Mouse (Mus musculus): ENCODE data around the gene Tgfb2. TPM values are rescaled to one million over a fixed set of nuclear protein-coding genes. Genes with fewer than 3 reads are reported as not detected.
A peak's percentile ranks its signal among the peaks of the same experiment; 100 is the strongest.

The Tgfb2 gene
- polyA plus RNA-seq, 1 experiment from 2014 or later = 39.7 TPM

GRCm38 (mm10) chr1:186696231-186696630, 9.6 kb downstream of the Tgfb2 start:
- H3K4me1 ChIP-seq = peaks cover 16% of the 10 kb centered on the region
- no peaks in the 10 kb centered on the region for H3K9me3 ChIP-seq (replicated peaks)
- no peaks in the 10 kb centered on the region for H3K27me3 ChIP-seq (ENCODE audit: low read depth, poor library complexity, severe bottlenecking)
- DNase-seq (ENCODE audit: low spot score) = no peak
- whole genome bisulfite sequencing = 88% methylated on average over 9 of the region's 9 CpGs
- H3K4me3 ChIP-seq = no peak overlapping the region
- H3K27ac ChIP-seq = peak overlapping the region; percentile 56; the same call in 1 of the 2 replicates
- H3K36me3 ChIP-seq = peaks cover 23% of the 10 kb centered on the region

- Histone ChIP-seq H3K9me3 (replicated peaks) (no peaks in the 10 kb centered on the region), H3K4me1 (peaks cover 24% of the 10 kb centered on the region), H3K27ac (no peak overlapping the region), H3K27me3 (ENCODE audit: low read depth, poor library complexity, severe bottlenecking) (no peaks in the 10 kb centered on the region), H3K36me3 (peaks cover 23% of the 10 kb centered on the region), H3K4me3 (no peak overlapping the region)
- DNase-seq (ENCODE audit: low spot score) = no peak
- WGBS = 67% methylated on average over 4 of the region's 4 CpGs
Measured at GRCm38 (mm10) chr1:186695361-186695760, 10.4 kb downstream of the Tgfb2 start.

GRCm38 (mm10) chr1:186692370-186692769, 13.4 kb downstream of the Tgfb2 start:
- 93% methylated on average over 4 of the region's 4 CpGs for WGBS
- H3K36me3 ChIP-seq = 0 out of 2 replicates have a peak, but pooled peaks cover 3% of the 10 kb centered on the region
- no peak overlapping the region for H3K4me3 ChIP-seq
- H3K27me3 ChIP-seq (ENCODE audit: low read depth, poor library complexity, severe bottlenecking) = no peaks in the 10 kb centered on the region
- DNase-seq (ENCODE audit: low spot score) = no peak
- no peaks in the 10 kb centered on the region for H3K9me3 ChIP-seq (replicated peaks)
- H3K4me1 ChIP-seq = peaks cover 28% of the 10 kb centered on the region
- H3K27ac ChIP-seq = no peak overlapping the region

GRCm38 (mm10) chr1:186691708-186692107, 14.1 kb downstream of the Tgfb2 start:
- Histone ChIP-seq H3K4me3 (no peak overlapping the region), H3K4me1 (peaks cover 28% of the 10 kb centered on the region), H3K36me3 (0 out of 2 replicates have a peak, but pooled peaks cover 6% of the 10 kb centered on the region), H3K9me3 (replicated peaks) (no peaks in the 10 kb centered on the region), H3K27ac (no peak overlapping the region), H3K27me3 (ENCODE audit: low read depth, poor library complexity, severe bottlenecking) (no peaks in the 10 kb centered on the region)
- WGBS = 85% methylated on average over 9 of the region's 9 CpGs
- no peak for DNase-seq (ENCODE audit: low spot score)

GRCm38 (mm10) chr1:186684041-186684440, 21.7 kb downstream of the Tgfb2 start:
- H3K36me3 ChIP-seq = peaks cover 13% of the 10 kb centered on the region; the same call in 1 of the 2 replicates
- no peak overlapping the region for H3K4me3 ChIP-seq
- 89% methylated on average over 3 of the region's 3 CpGs for WGBS
- H3K27me3 ChIP-seq (ENCODE audit: low read depth, poor library complexity, severe bottlenecking) = no peaks in the 10 kb centered on the region
- no peak for DNase-seq (ENCODE audit: low spot score)
- no peaks in the 10 kb centered on the region for H3K9me3 ChIP-seq (replicated peaks)
- peaks cover 23% of the 10 kb centered on the region for H3K4me1 ChIP-seq
- no peak overlapping the region for H3K27ac ChIP-seq

GRCm38 (mm10) chr1:186682606-186683005, 23.2 kb downstream of the Tgfb2 start:
- Histone ChIP-seq H3K4me3 (no peak overlapping the region), H3K27ac (peak overlapping the region; percentile 64; the same call in 1 of the 2 replicates), H3K9me3 (replicated peaks) (no peaks in the 10 kb centered on the region), H3K36me3 (peaks cover 13% of the 10 kb centered on the region; the same call in 1 of the 2 replicates), H3K4me1 (peaks cover 24% of the 10 kb centered on the region), H3K27me3 (ENCODE audit: low read depth, poor library complexity, severe bottlenecking) (no peaks in the 10 kb centered on the region)
- DNase-seq (ENCODE audit: low spot score) = no peak
- WGBS = 59% methylated on average over 7 of the region's 7 CpGs

- H3K27me3 ChIP-seq (ENCODE audit: low read depth, poor library complexity, severe bottlenecking) = no peaks in the 10 kb centered on the region
- peaks cover 39% of the 10 kb centered on the region for H3K4me1 ChIP-seq
- no peak overlapping the region for H3K4me3 ChIP-seq
- peaks cover 5% of the 10 kb centered on the region; the same call in 1 of the 2 replicates for H3K36me3 ChIP-seq
- no peaks in the 10 kb centered on the region for H3K9me3 ChIP-seq (replicated peaks)
- no peak for DNase-seq (ENCODE audit: low spot score)
- WGBS = 83% methylated on average over 12 of the region's 12 CpGs
- no peak overlapping the region for H3K27ac ChIP-seq
Measured at GRCm38 (mm10) chr1:186677614-186678013, 28.2 kb downstream of the Tgfb2 start.

- no peak for DNase-seq (ENCODE audit: low spot score)
- peaks cover 27% of the 10 kb centered on the region for H3K4me1 ChIP-seq
- peaks cover 9% of the 10 kb centered on the region; the same call in 1 of the 2 replicates for H3K36me3 ChIP-seq
- no peaks in the 10 kb centered on the region for H3K9me3 ChIP-seq (replicated peaks)
- WGBS = 69% methylated on average over 5 of the region's 5 CpGs
- H3K27ac ChIP-seq = no peak overlapping the region
- H3K27me3 ChIP-seq (ENCODE audit: low read depth, poor library complexity, severe bottlenecking) = no peaks in the 10 kb centered on the region
- no peak overlapping the region for H3K4me3 ChIP-seq
Measured at GRCm38 (mm10) chr1:186676199-186676598, 29.6 kb downstream of the Tgfb2 start.

- H3K4me3 ChIP-seq = no peak overlapping the region
- H3K4me1 ChIP-seq = peaks cover 25% of the 10 kb centered on the region
- H3K27me3 ChIP-seq (ENCODE audit: low read depth, poor library complexity, severe bottlenecking) = no peaks in the 10 kb centered on the region
- H3K27ac ChIP-seq = no peak overlapping the region
- H3K36me3 ChIP-seq = peaks cover 9% of the 10 kb centered on the region; the same call in 1 of the 2 replicates
- no peak for DNase-seq (ENCODE audit: low spot score)
- WGBS = 94% methylated on average over 6 of the region's 6 CpGs
- no peaks in the 10 kb centered on the region for H3K9me3 ChIP-seq (replicated peaks)
Measured at GRCm38 (mm10) chr1:186675263-186675662, 30.5 kb downstream of the Tgfb2 start.

- no peak for DNase-seq (ENCODE audit: low spot score)
- 91% methylated on average over 3 of the region's 3 CpGs for WGBS
- Histone ChIP-seq H3K27ac (no peak overlapping the region), H3K4me1 (peaks cover 25% of the 10 kb centered on the region), H3K27me3 (ENCODE audit: low read depth, poor library complexity, severe bottlenecking) (no peaks in the 10 kb centered on the region), H3K9me3 (replicated peaks) (no peaks in the 10 kb centered on the region), H3K4me3 (no peak overlapping the region), H3K36me3 (peaks cover 9% of the 10 kb centered on the region; the same call in 1 of the 2 replicates)
Measured at GRCm38 (mm10) chr1:186674621-186675020, 31.2 kb downstream of the Tgfb2 start.

GRCm38 (mm10) chr1:186673166-186673565, 32.6 kb downstream of the Tgfb2 start:
- no peak overlapping the region for H3K4me3 ChIP-seq
- peaks cover 22% of the 10 kb centered on the region for H3K4me1 ChIP-seq
- peaks cover 9% of the 10 kb centered on the region; the same call in 1 of the 2 replicates for H3K36me3 ChIP-seq
- no peaks in the 10 kb centered on the region for H3K27me3 ChIP-seq (ENCODE audit: low read depth, poor library complexity, severe bottlenecking)
- no peaks in the 10 kb centered on the region for H3K9me3 ChIP-seq (replicated peaks)
- DNase-seq (ENCODE audit: low spot score) = no peak
- 81% methylated on average over 4 of the region's 4 CpGs for WGBS
- H3K27ac ChIP-seq = no peak overlapping the region

GRCm38 (mm10) chr1:186663412-186663811, 42.4 kb downstream of the Tgfb2 start:
- Histone ChIP-seq H3K27ac (no peak overlapping the region), H3K27me3 (ENCODE audit: low read depth, poor library complexity, severe bottlenecking) (no peaks in the 10 kb centered on the region), H3K4me3 (no peak overlapping the region), H3K36me3 (peaks cover 4% of the 10 kb centered on the region; the same call in 1 of the 2 replicates), H3K4me1 (peaks cover 20% of the 10 kb centered on the region; the same call in 1 of the 2 replicates), H3K9me3 (replicated peaks) (no peaks in the 10 kb centered on the region)
- DNase-seq (ENCODE audit: low spot score) = no peak
- WGBS = 94% methylated on average over 11 of the region's 11 CpGs

GRCm38 (mm10) chr1:186662996-186663395, 42.8 kb downstream of the Tgfb2 start:
- H3K4me1 ChIP-seq = peaks cover 24% of the 10 kb centered on the region; the same call in 1 of the 2 replicates
- H3K9me3 ChIP-seq (replicated peaks) = no peaks in the 10 kb centered on the region
- peaks cover 4% of the 10 kb centered on the region; the same call in 1 of the 2 replicates for H3K36me3 ChIP-seq
- no peak overlapping the region for H3K27ac ChIP-seq
- WGBS = 72% methylated on average over 10 of the region's 10 CpGs
- H3K27me3 ChIP-seq (ENCODE audit: low read depth, poor library complexity, severe bottlenecking) = no peaks in the 10 kb centered on the region
- no peak overlapping the region for H3K4me3 ChIP-seq
- DNase-seq (ENCODE audit: low spot score) = no peak

Data from limb, embryonic 10.5 days (tissue).